Mouse (Mus musculus): Measurements from ENCODE around the gene Gm20441. TPM values are rescaled to one million over a fixed set of nuclear protein-coding genes. Genes with fewer than 3 reads are reported as not detected.

Gm20441 gene
- polyA plus RNA-seq (2012; ENCODE audit: insufficient read depth, insufficient read length, low replicate concordance, missing spikeins): not detected in 2 replicates

- H3K4me1 ChIP-seq (ENCODE audit: control insufficient read depth, insufficient read depth, low read length): peaks cover 10% of the 10 kb centered on the region
- TF ChIP-seq CTCF (IDR thresholded peaks at IDR 0.05; ENCODE audit: insufficient read depth, low read depth, low read length): no peak
- TF ChIP-seq POLR2A (IDR thresholded peaks at IDR 0.05; ENCODE audit: insufficient read depth, low read depth, low read length): no peak
- 6% methylated on average over 28 of the region's 28 CpGs for WGBS
These were observed at the start of gene Gm20441, which contains the start of gene Gstt3 for GRCm38 (mm10) chr10:75780769-75781578. Gm20441 (minus strand) TSS chr10:75780954. Gstt3 (minus strand) TSS chr10:75781414.

DNA sequence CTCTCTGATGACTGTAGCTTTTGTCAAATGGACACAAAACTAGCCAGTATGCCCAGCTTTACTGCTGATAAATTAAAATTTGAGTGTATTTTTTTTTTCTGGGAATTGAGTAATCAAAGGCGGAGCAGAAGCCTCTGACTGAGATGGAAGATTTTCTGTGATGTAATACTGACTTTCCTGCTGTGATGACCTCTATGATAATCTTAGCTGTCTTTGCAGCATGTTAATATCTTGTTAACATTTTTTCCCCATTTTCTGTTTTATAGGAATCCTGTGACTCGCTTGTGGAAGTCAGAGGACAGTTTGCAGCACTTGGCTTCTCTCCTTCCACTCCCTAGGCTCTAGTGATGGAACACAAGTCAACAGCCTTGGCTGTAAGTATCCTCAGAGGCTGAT lies 49.5 kb upstream of the Gm20441 start:
- 94% methylated on average over 2 of the region's 2 CpGs for whole genome bisulfite sequencing
- no peak overlapping the region for H3K27ac ChIP-seq (ENCODE audit: insufficient read depth, low read depth, low read length)
- H3K4me1 ChIP-seq (ENCODE audit: control insufficient read depth, insufficient read depth, low read length): peaks cover 18% of the 10 kb centered on the region
- no peak overlapping the region for H3K4me3 ChIP-seq (ENCODE audit: insufficient read depth, low read depth, low read length)
- TF ChIP-seq CTCF (IDR thresholded peaks at IDR 0.05; ENCODE audit: insufficient read depth, low read depth, low read length) (no peak), POLR2A (IDR thresholded peaks at IDR 0.05; ENCODE audit: insufficient read depth, low read depth, low read length) (no peak)

More at GRCm38 (mm10) chr10:75780769-75781578, at the start of gene Gm20441, which contains the start of gene Gstt3:
- Histone ChIP-seq H3K4me3 (ENCODE audit: insufficient read depth, low read depth, low read length) (peak within 1 kb of the TSS; percentile 33), H3K27ac (ENCODE audit: insufficient read depth, low read depth, low read length) (no peak within 1 kb of the TSS)

DNA sequence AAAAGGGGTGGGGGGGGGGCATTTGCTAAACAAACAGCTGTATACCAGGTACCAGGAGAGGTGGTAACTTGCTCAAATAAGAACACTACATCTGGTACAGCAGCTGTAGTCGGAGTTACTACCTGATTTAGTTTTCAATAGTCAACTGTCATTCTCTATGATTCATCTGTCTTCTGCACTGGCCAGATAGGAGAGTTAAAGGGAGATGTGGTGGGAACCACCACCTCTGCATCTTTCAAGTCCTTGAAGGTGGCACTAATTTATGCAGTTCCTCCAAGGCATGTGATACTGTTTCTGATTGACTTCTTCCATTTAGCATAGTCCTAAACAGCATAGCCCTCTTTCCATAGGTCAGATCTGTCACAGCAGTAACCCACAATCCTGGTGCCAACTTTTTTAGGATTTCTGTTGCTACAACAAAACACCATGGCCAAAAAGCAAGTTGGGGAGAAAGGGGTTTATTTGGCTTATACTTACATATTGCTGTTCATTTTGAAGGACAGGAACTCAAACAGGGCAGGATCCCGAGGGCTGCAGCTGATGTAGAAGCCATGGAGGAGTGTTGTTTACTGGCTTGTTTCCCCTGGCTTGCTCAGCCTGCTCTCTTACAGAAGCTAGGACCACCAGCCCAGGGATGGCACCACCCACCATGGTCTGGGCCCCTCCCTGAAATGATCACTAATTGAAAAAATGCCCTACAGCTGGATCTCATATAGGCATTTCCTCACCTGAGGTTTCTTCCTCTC lies 48.9 kb upstream of the Gm20441 start:
- 80% methylated on average over 2 of the region's 2 CpGs for WGBS
- H3K27ac ChIP-seq (ENCODE audit: insufficient read depth, low read depth, low read length): no peak overlapping the region
- H3K4me3 ChIP-seq (ENCODE audit: insufficient read depth, low read depth, low read length): no peak overlapping the region
- H3K4me1 ChIP-seq (ENCODE audit: control insufficient read depth, insufficient read depth, low read length): peaks cover 16% of the 10 kb centered on the region
- no peak for TF ChIP-seq CTCF (IDR thresholded peaks at IDR 0.05; ENCODE audit: insufficient read depth, low read depth, low read length)
- no peak for TF ChIP-seq POLR2A (IDR thresholded peaks at IDR 0.05; ENCODE audit: insufficient read depth, low read depth, low read length)

DNA sequence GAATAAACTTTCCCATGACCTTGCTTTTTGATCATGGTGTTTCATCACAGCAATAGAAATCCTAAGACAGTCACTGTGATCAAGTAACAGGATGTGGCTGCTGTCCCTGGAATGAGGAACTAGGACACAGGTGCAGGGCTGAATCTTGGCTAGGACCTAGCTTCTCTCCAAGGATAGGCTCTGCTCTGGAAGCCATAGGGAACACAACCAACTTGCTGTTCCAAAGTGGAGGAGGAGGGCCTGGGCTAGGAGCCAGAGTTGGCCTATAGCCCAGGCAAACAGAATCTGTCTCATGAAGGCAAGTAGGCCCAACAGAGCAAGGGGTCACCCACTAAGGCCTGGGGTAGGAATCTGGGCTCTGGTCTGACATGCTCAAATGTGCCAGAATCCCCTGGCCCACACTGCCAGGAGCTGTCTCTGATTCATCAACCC lies 47.8 kb upstream of the Gm20441 start:
- H3K27ac ChIP-seq (ENCODE audit: insufficient read depth, low read depth, low read length): no peak overlapping the region
- TF ChIP-seq POLR2A (IDR thresholded peaks at IDR 0.05; ENCODE audit: insufficient read depth, low read depth, low read length) (no peak), CTCF (IDR thresholded peaks at IDR 0.05; ENCODE audit: insufficient read depth, low read depth, low read length) (no peak)

DNA sequence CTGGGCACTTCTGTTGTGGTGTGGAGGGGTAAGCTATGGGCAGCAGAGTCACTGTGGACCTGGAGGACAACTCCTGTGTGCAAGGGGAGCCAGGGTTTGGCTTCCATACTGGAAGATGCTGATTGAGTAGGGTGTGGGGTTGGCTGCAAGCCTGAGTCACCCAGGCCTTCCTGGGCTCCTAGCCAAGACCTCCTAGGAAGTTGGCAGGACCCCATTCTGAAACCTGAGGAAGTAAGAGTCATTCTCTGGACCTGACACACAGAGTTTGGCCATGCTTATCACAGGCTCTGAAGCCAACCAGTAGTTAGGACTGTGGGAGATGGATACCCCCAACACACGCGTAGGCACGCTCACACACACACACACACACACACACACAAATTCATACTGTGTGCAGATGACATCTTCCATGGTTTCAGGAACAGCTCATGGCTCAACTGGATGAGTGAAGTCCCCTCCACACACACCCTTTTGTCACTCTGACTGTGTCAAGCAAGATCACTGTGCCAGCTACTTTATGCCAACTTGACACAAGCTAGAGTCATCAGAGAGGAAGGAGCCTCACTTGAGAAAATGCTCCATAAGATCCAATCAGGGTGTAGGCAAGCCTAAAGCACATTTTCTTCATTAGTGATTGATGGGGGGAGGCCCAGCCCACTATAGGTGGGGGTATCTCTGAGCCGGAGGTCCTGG lies 47.1 kb upstream of the Gm20441 start:
- H3K27ac ChIP-seq (ENCODE audit: insufficient read depth, low read depth, low read length): no peak overlapping the region
- no peak overlapping the region for H3K4me3 ChIP-seq (ENCODE audit: insufficient read depth, low read depth, low read length)
- WGBS: 81% methylated on average over 4 of the region's 4 CpGs
- peaks cover 9% of the 10 kb centered on the region; the same call in 1 of the 2 replicates for H3K4me1 ChIP-seq (ENCODE audit: control insufficient read depth, insufficient read depth, low read length)
- TF ChIP-seq CTCF (IDR thresholded peaks at IDR 0.05; ENCODE audit: insufficient read depth, low read depth, low read length) (no peak), POLR2A (IDR thresholded peaks at IDR 0.05; ENCODE audit: insufficient read depth, low read depth, low read length) (no peak)

More for the DNA sequence above, 47.8 kb upstream of the Gm20441 start:
- peaks cover 9% of the 10 kb centered on the region; the same call in 1 of the 2 replicates for H3K4me1 ChIP-seq (ENCODE audit: control insufficient read depth, insufficient read depth, low read length)
- no peak overlapping the region for H3K4me3 ChIP-seq (ENCODE audit: insufficient read depth, low read depth, low read length)

DNA sequence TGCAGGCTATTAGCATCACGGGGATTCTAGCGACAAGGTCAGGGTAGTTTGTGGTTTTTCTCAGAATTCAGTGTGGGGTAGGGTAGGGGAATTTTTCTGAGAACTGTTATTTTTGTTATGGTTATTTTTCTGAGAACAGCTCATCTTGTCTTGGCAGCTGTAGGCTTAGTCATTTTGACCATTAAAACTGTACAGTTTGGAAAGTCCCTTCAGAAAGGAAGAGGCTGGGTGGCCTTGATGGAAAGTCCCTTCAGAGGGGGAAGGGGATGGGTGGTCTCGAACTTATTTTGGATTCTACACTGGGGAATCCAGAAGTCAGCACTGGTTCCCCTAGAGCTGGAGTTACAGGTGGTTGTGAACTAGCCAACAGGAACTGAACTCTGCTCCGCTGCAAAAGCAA lies 43.8 kb upstream of the Gm20441 start:
- TF ChIP-seq CTCF (IDR thresholded peaks at IDR 0.05; ENCODE audit: insufficient read depth, low read depth, low read length) (no peak), POLR2A (IDR thresholded peaks at IDR 0.05; ENCODE audit: insufficient read depth, low read depth, low read length) (no peak)

GRCm38 (mm10) chr10:75823782-75824181 lies 43.0 kb upstream of the Gm20441 start:
- Histone ChIP-seq H3K4me1 (ENCODE audit: control insufficient read depth, insufficient read depth, low read length) (peaks cover 6% of the 10 kb centered on the region; the same call in 1 of the 2 replicates), H3K4me3 (ENCODE audit: insufficient read depth, low read depth, low read length) (no peak overlapping the region), H3K27ac (ENCODE audit: insufficient read depth, low read depth, low read length) (no peak overlapping the region)
- TF ChIP-seq CTCF (IDR thresholded peaks at IDR 0.05; ENCODE audit: insufficient read depth, low read depth, low read length): no peak
- TF ChIP-seq POLR2A (IDR thresholded peaks at IDR 0.05; ENCODE audit: insufficient read depth, low read depth, low read length): no peak
- 93% methylated on average over 1 of the region's 1 CpGs for WGBS

More for the DNA sequence above, 43.8 kb upstream of the Gm20441 start:
- Histone ChIP-seq H3K27ac (ENCODE audit: insufficient read depth, low read depth, low read length) (no peak overlapping the region), H3K4me1 (ENCODE audit: control insufficient read depth, insufficient read depth, low read length) (peaks cover 6% of the 10 kb centered on the region; the same call in 1 of the 2 replicates), H3K4me3 (ENCODE audit: insufficient read depth, low read depth, low read length) (no peak overlapping the region)
- WGBS: 90% methylated on average over 4 of the region's 4 CpGs

DNA sequence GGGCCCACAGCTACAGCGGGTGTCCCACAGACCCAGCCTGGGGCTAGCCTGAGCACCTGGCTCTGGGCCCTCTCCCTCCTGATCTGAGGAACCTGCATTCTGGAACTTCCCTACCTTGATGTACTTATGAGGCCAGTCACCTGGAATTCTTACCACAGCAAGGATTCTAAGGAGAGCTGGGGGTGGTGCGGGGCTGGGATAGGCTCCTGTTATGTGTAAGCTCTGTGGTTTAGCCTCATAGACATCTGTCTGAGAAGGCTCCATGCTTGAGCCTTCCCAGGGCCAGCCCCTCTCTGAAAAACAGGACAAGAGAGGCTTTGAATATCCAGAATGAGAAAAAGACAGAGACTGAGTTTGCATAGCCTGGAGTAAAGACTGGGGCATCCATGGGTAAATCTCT lies 41.7 kb upstream of the Gm20441 start, which contains the start of gene Gstt4:
TSS of gene Gstt4 (minus strand) at position 101 of the 400 bp plus-strand sequence.
- Histone ChIP-seq H3K4me1 (ENCODE audit: control insufficient read depth, insufficient read depth, low read length) (peaks cover 3% of the 10 kb centered on the region; the same call in 1 of the 2 replicates), H3K27ac (ENCODE audit: insufficient read depth, low read depth, low read length) (no peak within 1 kb of the TSS), H3K4me3 (ENCODE audit: insufficient read depth, low read depth, low read length) (no peak within 1 kb of the TSS)
- TF ChIP-seq CTCF (IDR thresholded peaks at IDR 0.05; ENCODE audit: insufficient read depth, low read depth, low read length) (no peak), POLR2A (IDR thresholded peaks at IDR 0.05; ENCODE audit: insufficient read depth, low read depth, low read length) (no peak)
- WGBS: 95% methylated on average over 2 of the region's 2 CpGs

All from olfactory bulb, adult 2 months (tissue).